ENCODE assay signal across 9 mouse cellular contexts in the genomic region with DNA sequence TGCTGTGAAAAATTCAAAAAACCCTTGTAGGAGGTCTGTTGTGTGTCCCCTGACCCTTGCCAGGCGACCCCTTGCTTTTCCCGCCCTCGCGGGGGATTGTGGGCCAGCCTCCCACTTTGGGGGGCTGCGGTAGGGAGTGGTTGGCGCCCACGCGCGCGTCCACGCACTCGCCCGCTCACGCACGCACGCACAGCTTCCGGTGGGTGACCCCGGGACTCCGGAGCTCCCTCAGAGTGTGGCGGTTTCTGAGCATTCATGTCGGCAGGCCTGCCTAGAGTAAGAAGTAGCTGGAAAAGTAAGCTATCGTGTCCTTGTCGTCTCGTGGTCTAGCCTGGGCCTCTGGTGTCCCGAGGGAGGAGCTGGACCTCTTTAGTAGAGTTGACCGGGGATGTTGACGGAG. TPM values are rescaled to one million over a fixed set of nuclear protein-coding genes. Genes with fewer than 3 reads are reported as not detected.
DNase-seq lines count a peak whose midpoint lies in the region; ATAC-seq and TF ChIP-seq lines count a peak whose summit lies in the region.
"Had no signal": no experiment of that assay in that cellular context is flagged by ENCODE, and none has a peak within 500 bp of the region (broad histone marks: within the 10 kb centered on the region; RNA-seq: fewer than 3 reads in every experiment).

A gene (minus strand): TSS at position 79 of the 400 bp plus-strand sequence.
A gene (plus strand): TSS at position 190 of the 400 bp plus-strand sequence.

- H3K27ac ChIP-seq in heart, adult 2 months, result peak within 1 kb of the TSS; percentile 89
- peak within 1 kb of the TSS; percentile 88 for H3K27ac ChIP-seq in hindbrain, embryonic 11.5 days (ENCODE audit: low read depth, low read length)
- peak within 1 kb of the TSS; percentile 93 for H3K27ac ChIP-seq in liver, embryonic 14.5 days
- peak within 1 kb of the TSS; percentile 95 for H3K27ac ChIP-seq in stomach, embryonic 16.5 days (ENCODE audit: low read length)

- H3K9ac ChIP-seq in heart, adult 2 months (ENCODE audit: low read depth, low read length), result peak within 1 kb of the TSS; percentile 79
- peak within 1 kb of the TSS; percentile 80 for H3K9ac ChIP-seq in hindbrain, embryonic 11.5 days (ENCODE audit: low read depth, low read length)
- H3K9ac ChIP-seq in liver, embryonic 14.5 days (replicated peaks), result peak within 1 kb of the TSS; percentile 88
- peak within 1 kb of the TSS; percentile 79 for H3K9ac ChIP-seq in stomach, embryonic 16.5 days (ENCODE audit: low read length)

- TF ChIP-seq EP300 in heart, adult 2 months (IDR thresholded peaks at IDR 0.05; ENCODE audit: insufficient read depth, low read depth, low read length), result no peak
- no peak for TF ChIP-seq EP300 in liver, embryonic 14.5 days (IDR thresholded peaks at IDR 0.05; ENCODE audit: low read depth)

- no peaks in the 10 kb centered on the region for H3K79me2 ChIP-seq in heart, adult 2 months (replicated peaks; ENCODE audit: control insufficient read depth, insufficient read depth, low read length)

- no peaks in the 10 kb centered on the region for H3K27me3 ChIP-seq in heart, adult 2 months (ENCODE audit: control insufficient read depth, insufficient read depth, low read length)
- H3K27me3 ChIP-seq in hindbrain, embryonic 11.5 days (ENCODE audit: control insufficient read depth, insufficient read depth, low read length), result no peaks in the 10 kb centered on the region
- H3K27me3 ChIP-seq in liver, embryonic 14.5 days (ENCODE audit: control insufficient read depth, insufficient read depth, low read length), result no peaks in the 10 kb centered on the region
- H3K27me3 ChIP-seq in stomach, embryonic 16.5 days (ENCODE audit: control insufficient read depth, insufficient read depth, low read length), result no peaks in the 10 kb centered on the region
- H3K27me3 ChIP-seq: Patski had no signal

- H3K36me3 ChIP-seq in heart, adult 2 months (ENCODE audit: control insufficient read depth, insufficient read depth, low read length), result no peaks in the 10 kb centered on the region
- H3K36me3 ChIP-seq in hindbrain, embryonic 11.5 days (ENCODE audit: control insufficient read depth, insufficient read depth, low read length), result no peaks in the 10 kb centered on the region
- H3K36me3 ChIP-seq in liver, embryonic 14.5 days (replicated peaks; ENCODE audit: control insufficient read depth, insufficient read depth, low read depth), result no peaks in the 10 kb centered on the region
- no peaks in the 10 kb centered on the region for H3K36me3 ChIP-seq in stomach, embryonic 16.5 days (ENCODE audit: control insufficient read depth, insufficient read depth, low read length)

- H3K4me3 ChIP-seq in heart, adult 2 months, result peak within 1 kb of the TSS; percentile 74
- H3K4me3 ChIP-seq in hindbrain, embryonic 11.5 days (ENCODE audit: low read depth, low read length), result peak within 1 kb of the TSS; percentile 59
- peak within 1 kb of the TSS; percentile 66 to 70 for H3K4me3 ChIP-seq in liver, embryonic 14.5 days (ENCODE audit: insufficient read depth in 1 of 2, low read depth in 2 of 2, low read length in 2 of 2)
- H3K4me3 ChIP-seq in stomach, embryonic 16.5 days (replicated peaks; ENCODE audit: low read length), result peak within 1 kb of the TSS; percentile 71

- TF ChIP-seq POLR2A in heart, adult 2 months (IDR thresholded peaks at IDR 0.05; ENCODE audit: insufficient read depth, low read depth, low read length), result no peak

- DNase-seq in heart, adult 2 months, result no peak
- no peak for DNase-seq in heart, postnatal 25 days (ENCODE audit: low spot score)
- DNase-seq in urinary bladder, postnatal 14 days (ENCODE audit: low spot score), result peak; percentile 6
- DNase-seq in urinary bladder, postnatal 25 days (ENCODE audit: low spot score), result no peak
- DNase-seq in hindbrain, embryonic 11.5 days (ENCODE audit: low spot score), result no peak
- DNase-seq in liver, embryonic 14.5 days (ENCODE audit: low read depth in 3 of 3, low spot score in 3 of 3), result no peak
- DNase-seq in left cerebral cortex, adult 18-20 months (ENCODE audit: low spot score in 2 of 2), result no peak

- H3K4me2 ChIP-seq in hindbrain, embryonic 11.5 days (replicated peaks; ENCODE audit: low read depth, low read length), result peak within 1 kb of the TSS; percentile 53
- H3K4me2 ChIP-seq in liver, embryonic 14.5 days (ENCODE audit: low read depth), result peak within 1 kb of the TSS; percentile 95
- peak within 1 kb of the TSS; percentile 62 for H3K4me2 ChIP-seq in stomach, embryonic 16.5 days (ENCODE audit: low read depth, low read length)

- no peak for TF ChIP-seq CTCF in heart, adult 2 months (IDR thresholded peaks at IDR 0.05)
- no peak for TF ChIP-seq CTCF in liver, embryonic 14.5 days (IDR thresholded peaks at IDR 0.05; ENCODE audit: low read depth)

- no peaks in the 10 kb centered on the region for H3K4me1 ChIP-seq in heart, adult 2 months (ENCODE audit: control insufficient read depth, insufficient read depth, low read length)
- 0 out of 2 replicates have a peak, but pooled peaks cover 3% of the 10 kb centered on the region for H3K4me1 ChIP-seq in hindbrain, embryonic 11.5 days (replicated peaks; ENCODE audit: control insufficient read depth, insufficient read depth, low read length)
- peaks cover 7 to 9% of the 10 kb centered on the region in 2 experiments for H3K4me1 ChIP-seq in liver, embryonic 14.5 days (replicated peaks; ENCODE audit: control insufficient read depth in 2 of 2, insufficient read depth in 2 of 2, low read length in 1 of 2)
- H3K4me1 ChIP-seq in stomach, embryonic 16.5 days (ENCODE audit: control insufficient read depth, insufficient read depth, low read length), result peaks cover 6% of the 10 kb centered on the region

- intact Hi-C loops in heart, adult 2 months (cut with DNase I), result loop anchor here (1.0 kb wide), 1 partner anchor 17 kb away; no protein-coding TSS in a partner anchor
- intact Hi-C loops in heart, postnatal 25 days (cut with DNase I), result loop anchor here (2.0 kb wide), 1 partner anchor 16 kb away; no protein-coding TSS in a partner anchor

- H3K9me3 ChIP-seq in hindbrain, embryonic 11.5 days (ENCODE audit: control insufficient read depth, low read length), result no peaks in the 10 kb centered on the region
- H3K9me3 ChIP-seq in liver, embryonic 14.5 days (ENCODE audit: control insufficient read depth, low read length), result no peaks in the 10 kb centered on the region
- no peaks in the 10 kb centered on the region for H3K9me3 ChIP-seq in stomach, embryonic 16.5 days (replicated peaks; ENCODE audit: control insufficient read depth, low read length)

- 74% methylated on average over 27 of the region's 27 CpGs for WGBS in heart, adult 2 months
- WGBS in hindbrain, embryonic 11.5 days, result 78% methylated on average over 27 of the region's 27 CpGs
- 71% methylated on average over 27 of the region's 27 CpGs for WGBS in liver, embryonic 14.5 days (ENCODE audit: insufficient replicate concordance)
- 73% methylated on average over 27 of the region's 27 CpGs for WGBS in stomach, embryonic 16.5 days

- peak; percentile 63 for ATAC-seq in hindbrain, embryonic 11.5 days (ENCODE audit: low FRiP score)
- ATAC-seq in liver, embryonic 14.5 days (ENCODE audit: insufficient read depth), result peak; percentile 16; the same call in 1 of the 2 replicates
- ATAC-seq in stomach, embryonic 16.5 days (ENCODE audit: insufficient read depth, low FRiP score), result peak; percentile 12; the same call in 1 of the 2 replicates

RNA-seq across cellular contexts. Expression of the first gene that starts in this region (rescaled TPM):
- 1 to 10 TPM in 1 of 2 experiments, under 1 TPM in 1; 0.89 to 1.7 TPM for total RNA-seq in heart, adult 2 months (2021)
- polyA plus RNA-seq in heart, adult 2 months (2012; rRNA removed), result 0.35 and 0.97 TPM in 2 replicates
- 1 to 10 TPM; 1.6 to 1.7 TPM for total RNA-seq in heart, postnatal 25 days (2021)
- 12.2 and 13.1 TPM in 2 replicates for polyA plus RNA-seq in hindbrain, embryonic 11.5 days (2014; fragmentation: Nextera tagmentation; extraction: Ambion mirVana)
- 2.0 and 4.0 TPM in 2 replicates for polyA plus RNA-seq in liver, embryonic 14.5 days (2012; rRNA removed)
- 4.3 and 4.4 TPM in 2 replicates for polyA plus RNA-seq in liver, embryonic 14.5 days (2014; fragmentation: Nextera tagmentation; extraction: Ambion mirVana)
- polyA plus RNA-seq in stomach, embryonic 16.5 days (2015; fragmentation: Nextera tagmentation; extraction: Ambion mirVana), result 6.3 and 7.1 TPM in 2 replicates
- 1 to 10 TPM; 3.1 to 4.2 TPM for total RNA-seq in left cerebral cortex, adult 18-20 months (2021)

RNA-seq across cellular contexts. Expression of the second gene that starts in this region (rescaled TPM):
- total RNA-seq in heart, adult 2 months (2021), result under 1 TPM in 1 of 2 experiments, not detected in 1; 0.23 TPM
- polyA plus RNA-seq in heart, adult 2 months (2012; rRNA removed), result 0.08 and 0.35 TPM in 2 replicates
- total RNA-seq in heart, postnatal 25 days (2021), result under 1 TPM; 0.36 to 0.47 TPM
- 0.35 TPM in 1 of 2 replicates, not detected in the other for polyA plus RNA-seq in hindbrain, embryonic 11.5 days (2014; fragmentation: Nextera tagmentation; extraction: Ambion mirVana)
- 0.01 and 0.06 TPM in 2 replicates for polyA plus RNA-seq in liver, embryonic 14.5 days (2012; rRNA removed)
- polyA plus RNA-seq in liver, embryonic 14.5 days (2014; fragmentation: Nextera tagmentation; extraction: Ambion mirVana), result not detected in 2 replicates
- 0.36 and 1.0 TPM in 2 replicates for polyA plus RNA-seq in stomach, embryonic 16.5 days (2015; fragmentation: Nextera tagmentation; extraction: Ambion mirVana)
- under 1 TPM; 0.14 to 0.30 TPM for total RNA-seq in left cerebral cortex, adult 18-20 months (2021)

Comparison
In these comparisons a context has a peak if more than half of its experiments do, and no peak if none do; other contexts are left out.
1. ATAC-seq: peak in every context shown above with its lines; median percentile 63 in hindbrain, embryonic 11.5 days; 16 in liver, embryonic 14.5 days; 12 in stomach, embryonic 16.5 days.